Mouse (Mus musculus) embryonic fibroblast, embryonic 13.5 days (primary cell): ENCODE results near the gene Lypla2. TPM values are rescaled to one million over a fixed set of nuclear protein-coding genes. Genes with fewer than 3 reads are reported as not detected.

Source experiments
- H3K27ac ChIP-seq: 2 replicates; pipeline ENCODE4 v1.5.1; 2012; ENCODE audit warnings: low read length, control low read depth, inconsistent platforms; ENCODE audit not compliant: insufficient read depth
- H3K4me1 ChIP-seq: 2 replicates; pipeline ENCODE4 v1.6.1; 2011; ENCODE audit warnings: low read length; ENCODE audit not compliant: control insufficient read depth, insufficient read depth
- H3K4me3 ChIP-seq: 2 replicates; pipeline ENCODE4 v1.5.1; 2011; ENCODE audit warnings: mild to moderate bottlenecking, control low read depth, low read length; ENCODE audit not compliant: insufficient read depth
- CTCF ChIP-seq: IDR thresholded peaks from 2 replicates; pipeline ENCODE4 v1.5.1; 2011; ENCODE audit warnings: mild to moderate bottlenecking, control low read depth, low read length, moderate library complexity, borderline replicate concordance; ENCODE audit not compliant: insufficient read depth
- POLR2A ChIP-seq: IDR thresholded peaks from 2 replicates; pipeline ENCODE4 v1.6.1; 2011; ENCODE audit warnings: low read depth, mild to moderate bottlenecking, control low read depth, low read length, moderate library complexity
- polyA plus RNA-seq: library from polyadenylated mRNA; stranded (reverse); fragments of >200 nt; gene quantifications from 2 replicates; pipeline ENCODE4 v1.2.4, GENCODE M21; 2011; ENCODE audit warnings: low read depth; ENCODE audit not compliant: missing spikeins, insufficient read length

Lypla2 gene
- polyA plus RNA-seq, 1 experiment = 35.5 TPM

DNA sequence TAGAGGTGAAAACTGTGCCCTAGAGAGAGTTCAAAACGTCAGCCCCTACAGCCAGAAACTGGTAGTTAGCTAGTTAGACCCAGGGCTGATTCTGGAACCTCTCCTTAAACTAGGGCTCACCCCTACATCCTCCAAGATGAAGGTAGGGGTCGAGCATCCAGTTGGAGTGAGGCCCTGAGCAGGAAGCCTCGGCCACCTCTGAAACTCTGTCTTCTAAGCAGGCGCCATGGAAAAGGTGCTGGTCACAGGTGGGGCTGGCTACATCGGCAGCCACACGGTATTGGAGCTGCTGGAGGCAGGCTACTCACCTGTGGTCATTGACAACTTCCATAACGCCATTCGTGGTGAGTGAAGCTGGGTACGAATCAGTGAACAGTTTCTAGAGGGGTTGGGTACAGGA is 7.3 kb downstream of the Lypla2 start:
- H3K4me1 ChIP-seq = no peaks in the 10 kb centered on the region; the same call in 1 of the 2 replicates
- H3K27ac ChIP-seq = peak overlapping the region; percentile 31; the same call in 1 of the 2 replicates
- TF ChIP-seq POLR2A (no peak), CTCF (no peak)
- no peak overlapping the region; the same call in 1 of the 2 replicates for H3K4me3 ChIP-seq

DNA sequence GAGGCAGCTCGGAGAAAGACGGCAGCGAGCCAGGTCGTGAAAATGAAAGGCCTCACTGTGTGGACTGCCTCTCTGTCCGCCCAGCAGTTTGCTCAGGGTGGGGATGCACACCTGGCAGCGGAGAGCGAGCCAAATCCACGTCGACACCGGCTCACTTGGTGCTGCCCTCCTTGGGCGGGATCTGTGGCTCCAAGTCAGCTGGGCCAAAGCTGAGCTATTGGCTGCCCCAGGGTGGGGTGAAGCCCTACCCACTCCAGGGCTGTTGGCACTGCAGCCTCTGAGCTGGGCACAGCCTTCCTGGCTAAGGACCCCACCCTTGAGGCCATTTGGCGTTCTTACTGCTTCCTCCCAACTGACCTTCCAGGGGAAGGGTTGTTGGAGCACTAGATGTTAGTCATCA is 8.0 kb downstream of the Lypla2 start:
- Histone ChIP-seq H3K4me3 (peak overlapping the region; percentile 84), H3K4me1 (no peaks in the 10 kb centered on the region; the same call in 1 of the 2 replicates), H3K27ac (peak overlapping the region; percentile 45)
- peak; percentile 85 for TF ChIP-seq POLR2A
- no peak for TF ChIP-seq CTCF

DNA sequence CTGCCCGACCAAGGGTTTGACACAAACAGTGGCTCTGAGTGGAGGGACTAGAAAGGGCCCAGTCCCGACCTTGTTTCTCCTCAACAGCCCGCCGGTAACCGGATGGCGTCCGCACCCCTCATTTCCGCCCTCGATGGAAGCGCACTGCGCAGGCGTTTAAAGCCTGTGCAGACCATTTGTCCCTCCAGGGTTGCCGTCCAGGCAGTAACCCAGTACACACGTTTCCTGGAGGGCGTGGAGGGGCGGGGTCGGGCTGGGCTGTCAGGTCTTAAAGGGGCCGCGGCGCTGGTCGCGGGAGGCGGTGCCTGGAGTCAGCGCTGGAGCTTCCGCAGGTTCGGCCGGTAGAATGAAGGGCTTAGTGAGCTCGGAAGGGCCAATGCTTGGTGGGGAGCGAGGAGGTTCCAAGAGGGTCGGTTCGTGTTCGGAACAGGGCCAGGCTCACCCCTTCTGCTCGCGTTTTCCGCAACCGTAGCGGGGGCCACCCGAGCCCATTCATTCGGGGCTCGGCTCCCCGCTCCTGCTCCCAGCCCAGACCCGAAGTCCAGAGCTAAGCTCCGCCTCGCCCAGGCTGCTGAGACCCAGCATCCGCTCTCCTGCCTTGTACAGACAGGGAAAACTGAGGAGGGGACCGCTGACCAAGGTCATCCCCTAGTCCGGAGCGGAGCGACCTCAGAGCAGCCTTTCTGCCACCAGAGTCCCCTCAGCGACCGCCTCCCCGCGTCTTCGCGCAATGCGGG is 8.8 kb downstream of the Lypla2 start, which contains the start of gene Gale:
TSS of gene Gale (plus strand) at position 271 of the 737 bp plus-strand sequence.
- no peaks in the 10 kb centered on the region; the same call in 1 of the 2 replicates for H3K4me1 ChIP-seq
- peak; percentile 88 for TF ChIP-seq POLR2A
- TF ChIP-seq CTCF = no peak
- peak within 1 kb of the TSS; percentile 84 for H3K4me3 ChIP-seq
- peak within 1 kb of the TSS; percentile 80 for H3K27ac ChIP-seq

DNA sequence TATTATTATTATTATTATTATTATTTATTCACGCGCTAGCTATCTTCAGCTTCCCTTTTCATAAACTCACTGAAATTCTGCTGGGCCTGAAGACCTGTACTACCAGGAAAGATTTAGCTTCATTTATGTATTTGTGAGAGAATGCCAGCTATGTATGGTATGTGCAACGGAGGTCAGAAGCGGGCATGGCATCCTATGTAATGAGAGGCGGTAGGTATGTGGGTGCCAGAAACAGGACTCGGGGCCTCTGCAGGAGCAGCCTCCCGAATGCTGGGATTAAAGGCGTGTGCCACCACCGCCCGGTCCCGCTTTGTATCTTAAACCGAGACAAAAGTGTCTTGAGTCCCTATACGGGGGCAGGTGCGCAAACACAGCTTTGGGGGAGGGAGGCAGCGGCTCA is 9.5 kb downstream of the Lypla2 start:
- Histone ChIP-seq H3K27ac (peak overlapping the region; percentile 80), H3K4me3 (peak overlapping the region; percentile 64), H3K4me1 (no peaks in the 10 kb centered on the region; the same call in 1 of the 2 replicates)
- TF ChIP-seq CTCF (no peak), POLR2A (no peak)

DNA sequence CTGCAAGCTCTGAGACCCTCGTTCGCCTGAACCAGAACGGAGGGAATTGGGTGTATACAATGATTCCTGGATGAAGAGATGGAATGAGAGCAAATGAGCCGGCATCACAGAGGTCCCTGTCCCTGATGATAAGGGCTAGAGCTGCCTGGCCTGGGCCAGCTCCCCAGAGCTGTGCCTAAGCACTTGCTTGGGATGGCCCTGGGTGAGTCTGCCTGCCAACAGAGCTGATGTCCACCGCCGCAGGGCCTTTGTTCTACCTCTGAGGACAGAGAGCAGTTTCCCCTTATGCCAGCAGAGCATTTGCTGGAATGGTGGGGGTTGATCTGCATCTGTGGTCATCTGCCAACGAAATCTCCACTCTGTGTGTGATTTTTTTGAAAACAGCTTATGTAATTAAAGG is 10.2 kb downstream of the Lypla2 start:
- H3K4me3 ChIP-seq = no peak overlapping the region
- TF ChIP-seq CTCF = no peak
- TF ChIP-seq POLR2A = no peak
- no peaks in the 10 kb centered on the region; the same call in 1 of the 2 replicates for H3K4me1 ChIP-seq
- H3K27ac ChIP-seq = no peak overlapping the region

DNA sequence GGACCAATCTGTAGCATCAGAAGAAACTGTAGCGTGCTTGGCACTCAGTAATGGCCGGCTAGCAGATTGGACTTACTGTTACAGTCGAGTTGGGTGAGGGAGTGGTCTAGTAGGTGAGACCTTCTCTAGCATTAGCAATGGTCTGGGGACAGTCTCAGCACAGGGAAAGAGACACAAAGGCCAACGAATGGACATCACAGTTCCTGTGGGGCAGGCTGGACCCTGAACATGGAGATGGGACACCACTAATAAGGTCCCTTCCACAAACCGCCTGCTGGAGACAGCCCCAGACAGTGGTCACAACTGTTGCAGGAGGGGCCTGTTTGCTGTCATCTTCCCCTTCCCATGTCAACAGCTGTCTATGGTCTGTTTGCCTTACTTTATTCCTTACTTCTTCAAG is 10.7 kb downstream of the Lypla2 start:
- TF ChIP-seq CTCF (no peak), POLR2A (no peak)
- no peak overlapping the region for H3K4me3 ChIP-seq
- H3K27ac ChIP-seq = no peak overlapping the region
- H3K4me1 ChIP-seq = no peaks in the 10 kb centered on the region; the same call in 1 of the 2 replicates

DNA sequence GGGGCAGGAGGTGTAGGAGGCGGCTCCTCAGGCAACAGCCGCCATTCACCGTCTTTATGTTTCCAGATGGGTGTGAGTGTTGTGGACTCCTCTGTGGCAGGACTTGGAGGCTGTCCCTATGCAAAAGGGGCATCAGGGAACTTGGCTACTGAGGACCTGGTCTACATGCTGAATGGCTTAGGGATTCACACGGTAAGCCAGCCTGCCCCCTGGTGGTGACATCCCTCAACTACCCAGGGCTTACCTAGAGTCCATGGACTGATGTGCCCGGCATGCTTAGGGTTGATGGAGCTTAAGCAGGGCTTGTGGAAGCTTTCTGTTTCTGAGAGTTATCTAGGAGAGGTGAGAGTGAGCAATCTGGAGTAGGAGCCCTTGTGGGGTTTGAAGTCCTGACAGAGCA is 11.7 kb downstream of the Lypla2 start:
- H3K4me3 ChIP-seq = no peak overlapping the region
- TF ChIP-seq CTCF (peak; percentile 96), POLR2A (no peak)
- no peaks in the 10 kb centered on the region; the same call in 1 of the 2 replicates for H3K4me1 ChIP-seq
- no peak overlapping the region for H3K27ac ChIP-seq

DNA sequence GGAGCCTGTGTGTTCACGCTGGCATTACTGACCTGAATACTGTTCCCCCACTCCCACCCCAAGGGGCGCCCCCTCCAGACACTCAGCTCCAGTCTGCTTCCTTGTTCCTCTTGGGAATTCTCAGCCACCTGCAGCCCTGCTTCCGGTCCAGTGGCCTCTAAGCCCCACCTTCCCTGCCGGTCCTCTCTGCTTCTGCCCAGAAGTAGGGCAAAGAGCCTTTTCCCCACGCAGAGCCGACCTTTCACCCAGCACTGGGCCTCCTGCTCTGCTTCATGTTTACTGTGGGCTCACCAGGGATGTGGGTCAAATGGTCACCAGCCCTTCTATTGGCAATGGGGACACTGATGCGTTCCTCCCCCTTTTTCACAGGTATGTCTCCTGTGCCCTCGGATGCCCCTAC is 14.1 kb downstream of the Lypla2 start:
- Histone ChIP-seq H3K4me3 (no peak overlapping the region), H3K4me1 (no peaks in the 10 kb centered on the region; the same call in 1 of the 2 replicates), H3K27ac (no peak overlapping the region)
- TF ChIP-seq CTCF = no peak
- no peak for TF ChIP-seq POLR2A

DNA sequence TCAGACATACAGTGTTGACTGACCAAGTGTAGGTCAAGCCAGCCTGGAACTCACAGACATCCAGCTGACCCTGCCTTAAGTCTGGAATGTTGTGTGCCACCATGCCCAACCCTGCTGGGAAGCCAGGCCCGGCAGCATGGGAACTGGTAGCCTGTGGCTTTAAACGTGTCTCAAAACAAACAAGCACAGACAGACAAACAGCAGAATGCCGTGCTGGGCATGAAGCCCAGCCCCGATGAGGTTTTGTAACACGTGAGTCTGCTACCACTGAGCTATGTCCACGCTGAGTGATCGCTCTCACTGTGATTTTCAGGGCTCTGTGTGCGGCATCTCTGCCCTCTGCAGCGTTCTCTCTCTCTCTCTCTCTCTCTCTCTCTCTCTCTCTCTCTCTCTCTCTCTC is 16.5 kb downstream of the Lypla2 start:
- no peaks in the 10 kb centered on the region for H3K4me1 ChIP-seq
- no peak overlapping the region for H3K4me3 ChIP-seq
- TF ChIP-seq CTCF (no peak), POLR2A (no peak)
- H3K27ac ChIP-seq = no peak overlapping the region

DNA sequence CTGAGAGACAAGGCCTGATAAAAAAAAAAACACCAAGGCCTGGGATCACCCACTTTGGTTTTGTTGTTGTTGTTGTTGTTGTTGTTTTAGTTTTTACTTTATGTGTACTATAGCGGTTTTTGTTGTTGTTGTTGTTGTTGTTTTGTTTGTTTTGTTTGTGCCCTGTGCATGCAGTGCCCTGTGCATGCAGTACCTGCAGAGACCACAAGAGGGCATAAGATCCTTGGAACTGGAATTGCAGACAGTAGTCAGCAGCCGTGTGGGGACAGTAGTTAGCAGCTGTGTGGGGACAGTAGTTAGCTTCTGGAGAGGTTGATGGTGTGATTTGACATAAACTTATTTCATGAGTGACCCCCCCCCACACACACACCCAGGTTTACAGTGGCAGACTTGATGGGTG is 18.2 kb downstream of the Lypla2 start:
- TF ChIP-seq POLR2A = no peak
- peak; percentile 77; the same call in 1 of the 2 replicates for TF ChIP-seq CTCF
- H3K4me3 ChIP-seq = no peak overlapping the region

More for the DNA sequence above, 18.2 kb downstream of the Lypla2 start:
- Histone ChIP-seq H3K27ac (no peak overlapping the region), H3K4me1 (no peaks in the 10 kb centered on the region)
